Mouse (Mus musculus) kidney, adult 2 months (tissue): ENCODE data around the gene Fut7.

Experiments
- CTCF ChIP-seq: fragments of 200-500 bp; conservative IDR thresholded peaks from 2 replicates; pipeline ENCODE4 v1.5.1; 2011; ENCODE audit warnings: low read depth, mild to moderate bottlenecking, control low read depth, low read length, moderate library complexity, mixed read lengths; ENCODE audit not compliant: insufficient read depth, insufficient read length
- POLR2A ChIP-seq: fragments of 200-500 bp; IDR thresholded peaks from one replicate; pipeline ENCODE4 v1.6.1; 2011; ENCODE audit warnings: low read depth, low read length, control low read depth

DNA sequence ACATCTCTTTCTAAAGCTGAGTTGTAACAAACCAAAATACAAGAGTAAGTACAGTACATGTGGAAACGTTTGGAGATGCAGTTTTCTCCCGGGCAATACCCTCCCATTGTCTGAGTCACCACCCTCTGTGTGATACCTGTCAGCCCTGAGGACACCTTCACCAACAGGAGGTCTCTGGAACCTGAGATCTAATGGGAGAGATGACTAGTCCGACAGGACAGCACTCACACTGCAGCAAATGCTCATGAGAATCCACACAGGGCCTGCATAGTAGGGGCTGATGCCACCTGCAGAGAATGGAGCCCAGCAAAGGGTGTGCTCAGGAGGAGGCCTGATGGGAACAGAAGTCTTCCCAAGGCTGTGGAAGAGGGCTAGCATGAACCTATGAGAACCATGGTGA, 38.3 kb downstream of the Fut7 start:
- TF ChIP-seq POLR2A (no peak), CTCF (no peak)
